Mouse (Mus musculus) 416B (cell line): Measurements from ENCODE around the gene Serping1.
A peak's percentile ranks its signal among the peaks of the same experiment; 100 is the strongest.

ENCODE experiments used
- DNase-seq: peaks from one replicate; pipeline ENCODE4 v3.0.0; 2011; ENCODE audit warnings: low read depth

The Serping1 gene

DNA sequence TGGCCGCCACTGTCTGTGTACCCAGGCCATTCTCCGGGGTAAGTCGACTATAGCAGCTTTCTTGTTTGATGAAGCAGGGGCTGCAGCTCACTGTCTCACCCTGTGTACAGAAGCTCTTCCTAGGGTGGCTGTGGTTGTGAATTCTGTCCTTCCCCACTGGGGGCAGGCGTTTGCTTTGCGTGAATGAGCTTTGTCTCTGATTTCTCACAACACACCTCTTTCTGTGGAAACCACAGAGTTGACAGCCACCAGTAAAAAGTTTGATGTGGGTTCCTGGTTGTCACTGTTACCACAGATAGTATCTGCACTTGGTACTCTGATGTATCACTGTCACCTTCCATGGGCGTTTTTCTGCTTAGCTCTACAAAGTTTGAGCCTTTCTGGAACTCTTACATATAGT is 4.0 kb upstream of the Serping1 start:
- DNase-seq: peak; percentile 64

DNA sequence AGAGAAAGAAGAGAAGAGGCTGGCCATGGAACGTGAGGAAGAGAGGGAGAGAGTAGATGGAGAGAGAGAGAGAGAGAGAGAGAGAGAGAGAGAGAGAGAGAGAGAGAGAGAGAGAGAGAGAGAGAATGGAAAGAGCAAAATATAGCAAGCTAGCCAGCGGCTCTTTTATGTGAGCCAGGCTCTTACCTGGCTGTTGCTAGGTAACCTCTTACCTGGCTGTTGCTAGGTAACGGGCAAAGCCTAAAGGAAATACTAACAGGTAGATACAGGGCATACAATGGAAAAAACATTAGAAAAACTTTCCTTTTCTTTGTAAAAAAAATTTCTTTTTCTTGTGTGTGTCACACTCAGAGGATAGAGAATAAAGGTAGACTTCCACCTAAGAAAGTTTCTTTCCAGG is 2.5 kb upstream of the Serping1 start:
- DNase-seq: no peak

DNA sequence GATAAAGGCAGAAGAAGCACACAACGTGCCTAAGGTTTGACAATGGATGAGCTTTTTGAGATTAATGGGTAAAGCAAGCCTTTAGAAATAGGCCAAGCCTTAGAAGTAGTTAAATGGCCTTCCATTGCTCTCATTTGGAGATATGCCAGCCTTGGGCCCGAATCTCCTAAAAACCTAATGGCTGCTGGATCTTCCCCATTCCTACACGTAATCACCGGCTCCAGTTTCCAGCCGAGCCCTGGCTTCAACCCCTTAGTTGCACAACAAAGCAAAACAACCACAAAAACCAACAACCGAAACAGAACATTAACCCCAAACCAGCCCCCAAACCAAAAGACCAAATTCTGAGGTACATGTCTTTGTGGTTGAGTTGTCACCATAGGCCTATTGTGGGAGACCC is 421 bp upstream of the Serping1 start:
- DNase-seq: no peak

DNA sequence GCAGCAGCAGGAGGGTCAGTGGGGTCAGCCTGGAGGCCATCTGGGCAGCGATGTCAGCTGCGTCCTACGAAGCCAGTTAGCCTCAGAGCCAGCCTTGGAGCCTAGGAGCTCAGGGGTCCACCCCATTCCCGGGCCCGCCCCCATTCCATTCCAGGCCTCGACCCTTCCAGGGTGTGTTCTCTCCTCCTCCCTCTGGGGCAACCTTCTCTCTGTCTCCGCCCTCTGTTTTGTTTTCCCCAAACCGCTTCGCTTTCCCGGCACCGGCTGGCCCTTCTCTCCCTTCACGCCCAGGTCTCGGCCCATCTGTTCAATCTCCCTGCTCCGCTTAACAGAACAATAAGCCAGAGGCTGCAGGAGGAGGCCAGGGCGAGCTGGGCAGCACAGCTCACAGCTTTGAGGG is 493 bp downstream of the Serping1 start:
- DNase-seq: no peak

DNA sequence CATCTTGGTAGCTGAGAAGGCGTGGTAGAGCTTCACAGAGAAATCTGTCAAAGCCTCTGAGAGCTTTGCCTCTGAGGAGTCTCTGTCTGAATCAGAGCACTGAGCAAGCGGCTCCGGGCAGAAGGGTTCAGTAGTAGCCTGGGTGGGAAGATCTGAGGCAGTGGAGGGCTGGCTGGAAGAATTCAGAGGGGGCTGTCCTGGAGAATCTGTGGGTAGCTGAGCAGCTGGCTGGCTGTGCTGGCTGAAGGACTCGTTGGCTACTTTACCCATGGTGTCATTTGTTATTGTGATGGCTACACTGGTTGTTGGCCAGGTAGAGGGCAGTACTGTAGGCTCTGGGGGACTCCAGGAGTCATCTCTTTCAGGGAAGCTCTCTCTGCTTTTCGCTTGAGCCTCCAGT is 2.0 kb downstream of the Serping1 start:
- DNase-seq: no peak

DNA sequence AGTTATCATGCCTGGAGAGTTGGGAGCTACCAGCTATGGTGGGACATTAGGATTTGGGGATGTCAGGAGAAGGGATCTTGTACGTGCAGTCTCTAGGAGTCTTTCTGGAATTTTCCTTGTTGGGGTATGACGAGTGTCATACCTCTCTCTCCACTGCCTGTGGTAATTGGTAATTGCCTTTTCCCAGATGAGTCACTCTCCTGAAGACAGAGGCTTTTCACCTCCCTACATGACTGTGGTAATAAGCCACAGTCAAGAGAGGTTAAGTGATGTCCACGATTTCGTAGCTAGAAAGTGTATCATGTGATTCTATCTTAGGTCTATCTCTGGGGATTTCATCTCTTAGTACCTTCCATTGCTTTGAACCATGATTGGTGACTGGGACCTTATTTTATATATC is 2.8 kb downstream of the Serping1 start:
- no peak for DNase-seq

DNA sequence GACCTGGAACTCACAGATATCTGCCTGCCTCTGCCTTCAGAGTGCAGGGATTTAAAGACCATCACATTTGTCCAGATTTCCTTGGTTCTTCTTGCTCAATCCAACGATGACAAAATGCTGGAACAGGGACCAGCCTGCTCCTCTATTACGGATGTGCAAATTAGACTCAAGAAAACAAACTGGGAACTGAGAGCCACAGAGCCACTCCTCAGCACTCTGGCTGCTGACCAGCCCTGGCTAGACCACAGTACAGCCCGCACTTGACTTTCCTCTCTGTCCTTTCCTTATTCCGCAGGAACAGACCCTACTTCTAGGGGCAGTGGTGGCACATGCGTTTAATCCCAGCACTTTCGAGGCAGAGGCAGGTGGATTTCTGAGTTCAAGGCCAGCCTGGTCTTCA is 4.7 kb downstream of the Serping1 start:
- no peak for DNase-seq

DNA sequence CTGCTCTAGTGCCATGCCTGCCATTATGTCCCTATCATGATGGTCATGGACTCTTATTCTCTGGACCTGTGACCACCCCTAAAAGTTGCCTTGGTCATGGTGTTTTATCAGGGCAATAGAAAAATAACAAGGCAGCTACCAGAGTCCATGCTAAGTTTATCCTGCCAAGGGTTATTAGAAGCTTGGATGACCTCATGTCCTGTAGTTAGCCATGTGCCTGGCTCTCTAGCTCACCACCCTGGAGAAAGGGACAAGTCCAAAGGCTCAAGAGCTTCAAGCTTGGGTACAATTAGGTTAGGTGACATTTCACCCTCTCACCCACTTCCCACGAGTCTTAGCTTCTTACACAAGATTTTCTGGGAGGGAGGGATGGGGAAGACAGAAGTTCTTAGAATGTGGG is 12.4 kb downstream of the Serping1 start:
- no peak for DNase-seq

DNA sequence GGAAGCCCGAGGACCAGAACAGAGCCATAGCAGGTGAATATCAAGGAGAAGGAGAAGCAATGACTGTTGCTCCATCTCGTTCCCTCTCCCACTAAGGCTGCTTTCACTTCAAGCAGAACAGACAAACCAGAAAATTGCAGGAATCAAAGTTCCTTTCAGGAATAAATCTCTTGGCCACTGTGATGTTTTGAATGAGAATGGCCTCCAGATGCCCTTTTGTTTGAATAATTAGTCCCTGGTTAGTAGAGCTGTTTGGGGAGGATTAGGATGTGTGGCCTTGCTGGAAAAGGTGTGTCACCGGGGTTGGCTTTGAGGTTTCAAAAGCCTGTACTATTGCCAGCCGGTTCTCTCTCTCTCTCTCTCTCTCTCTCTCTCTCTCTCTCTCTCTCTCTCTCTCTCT is 12.9 kb downstream of the Serping1 start:
- DNase-seq: no peak

DNA sequence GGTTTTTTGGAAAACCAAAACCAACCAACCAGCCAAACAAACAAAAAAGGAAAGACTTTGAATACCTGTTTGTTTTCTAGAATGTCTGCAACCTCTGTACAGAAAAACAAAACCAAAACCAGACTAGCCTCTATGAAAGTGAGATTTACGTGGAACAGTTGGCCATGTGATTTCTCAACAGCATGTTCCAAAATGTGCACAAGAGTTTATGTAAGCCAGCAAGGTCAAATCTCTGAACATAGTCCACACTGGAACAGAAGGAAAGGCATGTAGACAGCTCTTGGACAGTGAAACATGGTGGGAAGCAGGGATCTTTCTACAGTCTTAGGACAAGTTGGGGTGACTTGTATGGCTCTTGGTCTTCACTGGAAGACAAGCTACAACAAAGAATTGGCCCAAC is 13.4 kb downstream of the Serping1 start:
- DNase-seq: no peak

DNA sequence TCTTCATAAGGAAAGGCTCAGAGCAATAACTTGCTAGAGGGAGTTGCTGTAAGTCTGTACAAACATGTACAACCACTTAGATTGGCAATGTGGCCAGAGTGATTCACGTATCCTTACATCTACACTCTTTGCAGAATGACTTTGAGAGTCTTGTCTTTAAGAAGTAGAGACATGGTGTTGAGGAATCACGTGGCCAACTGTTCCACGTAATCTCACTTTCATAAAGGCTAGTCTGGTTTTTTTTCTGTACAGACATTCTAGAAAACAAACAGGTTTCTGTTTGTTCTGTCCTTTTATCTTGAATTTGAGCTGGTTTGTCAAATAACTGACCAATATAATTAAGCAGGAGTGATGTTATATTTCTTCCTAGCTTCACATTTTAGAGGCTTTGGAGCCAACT is 13.9 kb downstream of the Serping1 start:
- no peak for DNase-seq

DNA sequence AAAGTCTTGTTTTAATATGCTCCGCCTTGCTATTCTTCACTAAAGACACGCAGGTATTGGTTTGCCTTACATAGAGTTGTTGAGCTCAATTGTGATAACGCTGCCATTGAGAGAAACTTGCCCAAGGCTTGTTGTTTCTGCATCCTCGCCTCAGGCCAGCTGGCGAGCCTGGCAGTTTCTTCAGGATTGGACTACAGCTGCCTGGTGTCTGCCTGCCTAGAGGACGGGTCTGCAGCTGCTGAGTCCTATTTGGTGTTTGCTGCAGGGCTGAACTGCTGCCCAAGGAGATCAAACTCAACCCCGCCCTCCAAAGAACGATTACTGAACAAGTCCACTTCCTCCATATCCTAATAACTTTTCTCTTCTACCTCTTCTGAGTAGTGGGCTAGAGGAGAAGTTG is 14.5 kb downstream of the Serping1 start:
- no peak for DNase-seq

DNA sequence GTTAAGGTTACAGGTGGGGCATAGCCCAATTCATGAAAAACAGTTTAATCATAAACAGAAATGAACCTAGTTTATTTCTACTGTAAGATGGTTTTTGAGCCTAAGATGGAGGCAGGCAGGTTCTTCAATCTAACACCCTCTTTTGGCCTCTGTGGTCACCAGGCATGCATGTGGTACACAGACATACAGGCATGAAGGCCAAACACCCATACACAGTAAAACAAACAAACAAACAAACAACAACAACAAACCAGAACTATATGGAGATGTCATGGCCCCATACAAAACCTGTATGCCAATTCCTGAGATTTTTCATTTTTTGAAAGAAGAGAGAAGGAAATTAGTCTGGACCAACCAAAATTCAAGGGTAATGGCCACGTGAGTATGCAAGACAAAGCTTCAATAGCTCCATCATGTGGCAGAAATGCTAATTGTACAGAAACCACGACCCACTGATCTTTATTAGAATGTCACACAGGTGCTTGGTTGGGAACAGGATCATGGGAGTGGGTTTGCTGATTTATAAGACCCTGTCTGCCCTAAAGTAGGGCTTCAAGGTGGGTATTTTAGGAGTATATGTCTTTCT is 16.6 kb downstream of the Serping1 start:
- DNase-seq: peak; percentile 69

DNA sequence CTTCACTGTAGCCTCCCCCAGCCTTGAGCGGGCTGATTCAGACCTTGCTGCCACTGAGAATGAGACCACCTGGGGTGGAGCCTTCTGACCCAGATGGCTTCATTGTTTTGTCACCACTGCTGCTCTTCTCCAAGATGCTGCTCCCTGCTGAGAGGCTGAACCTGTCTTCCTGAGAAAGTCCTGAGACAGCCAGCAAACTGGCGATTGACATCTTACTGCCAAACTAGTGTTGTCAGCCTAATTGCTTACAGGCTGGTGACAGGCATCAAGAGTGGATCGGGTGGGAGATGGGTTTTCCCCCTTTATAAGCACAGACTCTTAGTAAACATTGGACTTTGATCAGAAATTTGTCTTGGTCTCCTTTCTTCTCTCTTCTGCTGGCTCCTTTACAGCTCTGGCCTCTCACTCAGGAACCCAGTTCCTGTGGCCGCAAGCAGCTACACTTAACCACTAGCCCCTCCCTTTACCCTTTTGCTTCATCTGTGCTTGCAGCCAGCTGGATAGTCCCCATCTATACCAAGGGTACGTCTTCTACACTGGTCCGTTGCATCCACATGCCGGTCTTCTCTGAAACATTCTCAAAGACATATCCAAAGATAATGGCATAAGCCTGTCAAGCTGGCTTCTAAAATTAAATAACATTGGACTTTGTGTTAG is 18.1 kb downstream of the Serping1 start:
- DNase-seq: peak; percentile 30

DNA sequence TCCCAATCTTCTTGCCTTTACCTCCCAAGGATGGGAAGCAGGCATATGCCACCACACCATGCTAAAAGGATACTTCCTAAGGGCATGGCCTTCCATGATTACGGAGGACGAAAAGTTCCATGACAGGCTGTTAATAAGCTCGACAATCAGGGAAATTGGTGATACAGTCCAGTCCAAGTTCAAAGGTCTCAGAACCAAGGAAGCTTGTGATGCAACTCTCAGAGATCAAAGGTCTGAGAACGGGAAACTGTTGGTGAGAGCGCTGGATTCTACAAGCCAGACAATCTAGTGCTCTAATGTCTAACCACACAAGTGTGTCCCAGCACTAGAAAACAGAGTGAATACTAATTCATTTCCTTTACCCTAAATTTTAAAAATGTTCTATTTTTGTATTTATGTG is 19.0 kb downstream of the Serping1 start:
- no peak for DNase-seq

DNA sequence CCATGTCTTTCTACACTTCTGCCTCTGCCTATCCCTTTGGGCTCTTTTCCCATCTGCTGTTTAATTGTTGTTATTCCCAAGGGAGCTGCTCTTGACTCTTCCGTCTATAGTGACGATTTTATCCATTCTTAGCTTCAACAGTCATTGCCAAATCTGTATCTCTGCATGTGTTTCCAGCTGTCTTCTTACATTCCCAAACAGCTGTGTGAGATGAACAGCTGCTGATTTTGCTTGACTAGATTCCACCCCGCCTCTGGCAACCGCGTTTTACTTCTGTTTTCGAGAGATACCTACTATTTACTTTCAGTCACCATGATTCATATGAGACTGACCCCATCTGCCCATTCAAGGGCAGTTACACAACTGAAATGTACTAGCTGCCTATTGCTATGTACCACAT is 25.1 kb downstream of the Serping1 start:
- no peak for DNase-seq

DNA sequence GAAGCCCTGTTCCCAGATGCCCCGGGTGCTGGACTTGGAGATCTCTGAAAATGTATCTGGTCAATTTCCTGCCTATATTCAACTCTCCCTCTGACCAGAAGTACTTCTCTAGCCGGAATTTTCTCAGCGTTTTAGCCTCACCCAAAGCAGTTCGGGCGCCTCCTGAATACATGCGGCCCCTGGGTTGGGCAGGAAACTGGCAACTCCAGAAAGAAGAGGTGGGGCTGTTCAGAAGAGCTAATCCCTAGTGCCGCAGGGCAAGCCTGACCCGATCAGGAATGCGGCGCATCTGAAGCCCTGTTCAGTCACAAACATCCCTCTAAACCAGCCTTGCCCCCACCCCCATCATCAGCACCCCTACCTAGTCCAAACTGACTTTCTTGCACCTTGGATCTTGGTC is 31.1 kb downstream of the Serping1 start:
- DNase-seq: no peak

DNA sequence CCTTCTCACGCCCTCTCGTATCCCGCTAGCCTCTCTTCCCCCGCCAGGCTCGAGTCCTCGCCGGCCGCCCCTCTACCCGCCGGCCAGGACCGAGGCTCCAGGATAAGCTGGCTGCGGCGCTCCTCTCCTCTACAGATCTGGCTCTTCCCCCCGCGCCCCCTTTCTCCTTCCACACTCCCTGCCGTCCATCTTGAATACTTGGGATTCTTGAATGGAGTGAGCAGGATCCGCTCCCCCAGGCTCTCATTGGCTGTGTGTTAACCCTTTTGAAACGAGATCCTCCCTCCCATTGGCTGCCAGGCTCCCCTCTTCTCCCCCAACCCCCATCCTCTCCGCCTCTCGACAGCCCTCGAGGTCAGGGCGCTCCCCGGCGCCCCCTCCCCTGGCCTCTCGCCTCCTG is 31.7 kb downstream of the Serping1 start, which contains the start of gene Gm19426:
Gm19426 (minus strand) TSS at position 95 of the 400 bp plus-strand sequence.
- no peak for DNase-seq

DNA sequence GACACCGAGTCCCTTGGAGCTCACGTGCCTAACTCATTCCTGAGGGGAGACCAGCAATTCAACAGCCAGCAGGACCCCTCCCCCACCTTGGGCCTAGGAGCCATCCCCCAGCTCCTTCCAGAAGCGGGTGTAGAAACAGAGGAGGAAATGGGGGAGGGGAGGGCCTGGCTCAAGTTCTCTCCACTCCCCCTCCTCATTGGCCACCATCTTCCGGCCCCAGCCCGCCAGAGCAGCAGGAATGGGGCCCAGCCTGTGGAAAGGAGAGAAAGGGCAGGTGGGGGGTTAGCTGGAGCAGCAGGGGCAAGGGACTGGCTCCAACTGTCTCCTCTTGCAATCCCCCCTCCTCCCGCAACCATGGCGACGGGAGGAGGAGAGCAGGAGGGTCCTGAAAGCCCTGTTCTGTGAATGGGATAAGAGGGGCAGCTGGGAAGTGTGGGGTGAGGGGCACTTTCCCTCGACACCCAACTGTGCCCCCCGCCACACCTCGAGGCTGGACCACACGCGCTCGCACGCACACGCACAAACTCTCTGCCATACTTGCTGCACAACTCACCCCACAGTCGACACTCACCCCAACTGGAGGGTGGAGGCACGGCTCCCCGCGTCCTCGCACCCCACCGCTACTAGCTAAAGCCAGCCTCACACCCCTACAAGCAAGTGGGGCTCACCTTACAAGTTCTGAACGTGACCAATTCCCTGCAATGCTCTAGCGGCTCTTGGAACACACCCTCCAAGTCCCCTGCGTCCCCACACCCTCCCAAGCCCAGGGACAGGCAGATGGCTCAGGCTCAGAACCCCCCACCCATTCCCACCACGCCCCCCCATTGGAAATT is 32.6 kb downstream of the Serping1 start:
- DNase-seq: no peak

DNA sequence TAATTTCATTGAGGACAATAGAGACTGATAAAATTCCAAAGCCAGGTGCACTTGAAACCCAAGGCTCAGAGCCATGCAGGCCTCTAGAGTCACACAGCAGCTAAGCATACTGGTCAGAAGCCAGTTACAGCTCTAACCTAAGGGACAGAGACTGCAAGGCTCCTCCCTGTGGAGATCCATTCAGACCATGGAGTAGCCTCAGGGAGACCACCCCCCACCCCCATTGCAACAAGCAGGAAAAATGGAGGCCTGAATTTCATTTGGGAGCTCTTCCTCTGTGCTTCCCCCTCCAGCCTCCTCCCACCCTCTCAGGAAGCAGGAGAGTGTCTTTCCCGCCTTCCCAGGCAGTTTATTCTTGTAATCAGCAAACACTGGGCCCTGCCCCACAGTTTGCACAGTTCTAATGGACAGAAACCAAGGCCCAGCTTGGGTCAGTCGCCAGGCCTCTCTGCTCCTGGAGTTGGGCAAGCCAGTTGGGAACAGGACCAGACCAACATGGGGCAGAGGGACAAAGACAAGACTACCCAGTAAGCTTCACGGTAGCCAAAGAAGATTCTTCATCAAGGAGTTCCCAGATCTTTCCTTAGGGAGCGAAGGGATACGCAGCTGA is 33.3 kb downstream of the Serping1 start:
- DNase-seq: no peak

DNA sequence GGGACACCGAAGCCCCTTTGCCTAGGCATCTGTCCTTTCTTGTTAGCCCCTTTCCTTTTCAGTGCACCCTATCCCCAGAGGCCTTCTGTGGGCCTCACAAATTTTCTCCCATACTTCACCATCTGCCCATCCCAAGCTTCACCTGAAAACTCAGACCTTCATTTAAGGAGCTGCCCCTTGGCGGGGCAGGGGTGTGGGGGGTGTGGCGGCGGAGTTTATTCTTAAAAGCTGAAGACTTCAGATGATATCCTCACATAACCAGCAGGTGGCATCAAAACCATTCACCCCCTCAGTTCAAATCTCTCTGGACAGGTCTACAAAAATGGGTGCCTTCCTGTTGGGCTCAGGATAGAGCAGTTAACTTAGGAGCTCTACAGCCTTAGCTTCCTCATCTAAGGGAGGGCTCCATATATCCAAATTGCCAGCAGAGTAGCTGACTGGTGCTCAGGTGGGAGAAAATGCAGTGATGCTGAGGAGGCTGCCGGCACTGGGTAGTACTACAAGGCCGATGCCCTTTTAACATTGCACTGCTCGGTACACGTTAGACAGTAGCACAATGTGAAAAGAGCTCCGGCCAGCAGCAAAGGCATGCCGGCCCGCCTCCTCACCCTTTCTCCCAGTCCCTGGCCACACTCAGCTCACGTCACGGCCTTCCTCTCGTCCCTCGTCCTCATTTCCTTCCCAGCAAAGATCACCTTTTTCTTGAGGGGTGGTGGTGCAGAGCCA is 34.5 kb downstream of the Serping1 start:
- DNase-seq: peak; percentile 71

DNA sequence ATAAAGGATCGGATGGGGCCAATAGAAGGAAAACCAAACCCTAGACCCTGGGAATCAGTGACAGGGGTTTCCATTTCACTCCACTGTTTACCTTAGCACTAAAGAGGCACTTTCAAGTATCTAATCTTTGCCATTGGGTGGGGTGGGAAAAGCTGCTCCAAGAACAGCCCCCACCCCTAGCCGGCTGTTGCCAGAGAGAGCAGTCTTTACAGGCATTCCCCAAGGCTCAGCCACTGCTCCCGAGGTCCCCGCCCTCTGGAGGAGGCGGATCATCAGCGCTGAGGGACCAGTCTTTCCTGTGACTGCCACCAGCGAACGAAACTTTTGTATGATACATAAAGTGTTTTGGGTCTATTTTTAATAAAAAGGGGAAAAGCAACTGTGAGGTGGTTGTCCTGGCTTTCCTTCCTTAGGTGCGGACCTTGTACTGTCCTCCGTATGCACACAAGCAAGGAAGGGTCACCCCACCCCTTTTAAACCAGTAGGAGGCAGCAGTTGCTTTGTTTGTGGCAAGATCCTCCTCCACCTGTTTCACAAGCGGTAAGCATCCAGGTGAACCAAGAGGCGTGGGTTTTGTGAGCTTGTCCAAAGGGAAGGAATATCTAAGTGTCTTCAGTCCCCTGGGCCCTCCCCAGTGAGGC is 36.9 kb downstream of the Serping1 start:
- no peak for DNase-seq
